Mouse (Mus musculus) heart, adult 2 months (tissue): ENCODE data around the gene Pcsk1n. TPM values are rescaled to one million over a fixed set of nuclear protein-coding genes. Genes with fewer than 3 reads are reported as not detected.

Experiments used
- DNase-seq, 2 experiments: peaks; one replicate each; pipeline ENCODE4 v3.0.0; 2021
- H3K27ac ChIP-seq: fragments of 200-600 bp; 2 replicates; pipeline ENCODE4 v1.8.1; 2022
- H3K27me3 ChIP-seq: fragments of 200-500 bp; 2 replicates; pipeline ENCODE4 v1.6.1; 2012; ENCODE audit warnings: mild to moderate bottlenecking, low read length, inconsistent platforms, mixed read lengths; ENCODE audit not compliant: control insufficient read depth, insufficient read depth
- H3K36me3 ChIP-seq: fragments of 200-500 bp; 2 replicates; pipeline ENCODE4 v1.6.1; 2012; ENCODE audit warnings: low read length, inconsistent platforms; ENCODE audit not compliant: control insufficient read depth, insufficient read depth
- H3K4me1 ChIP-seq: fragments of 200-500 bp; 2 replicates; pipeline ENCODE4 v1.6.1; 2011; ENCODE audit warnings: low read length; ENCODE audit not compliant: control insufficient read depth, insufficient read depth
- H3K4me3 ChIP-seq: fragments of 200-600 bp; 2 replicates; pipeline ENCODE4 v1.8.1; 2022
- H3K79me2 ChIP-seq: fragments of 200-500 bp; replicated peaks from 2 replicates; pipeline ENCODE4 v1.6.1; 2012; ENCODE audit warnings: mild to moderate bottlenecking, inconsistent platforms, low read length, moderate library complexity, mixed read lengths; ENCODE audit not compliant: control insufficient read depth, insufficient read depth
- H3K9ac ChIP-seq: fragments of 200-500 bp; 2 replicates; pipeline ENCODE4 v1.6.1; 2012; ENCODE audit warnings: low read depth, mild to moderate bottlenecking, control low read depth, inconsistent platforms, low read length, mixed read lengths
- CTCF ChIP-seq: fragments of 200-600 bp; IDR thresholded peaks from 2 replicates; pipeline ENCODE4 v1.8.1; 2022; ENCODE audit warnings: antibody characterized with exemption, mild to moderate bottlenecking, moderate library complexity
- EP300 ChIP-seq: fragments of 200-500 bp; IDR thresholded peaks from 2 replicates; pipeline ENCODE4 v1.6.1; 2011; ENCODE audit warnings: low read depth, low read length, control low read depth; ENCODE audit not compliant: insufficient read depth
- POLR2A ChIP-seq: fragments of 200-500 bp; IDR thresholded peaks from 2 replicates; pipeline ENCODE4 v1.6.1; 2011; ENCODE audit warnings: mild to moderate bottlenecking, low read depth, low read length, control low read depth; ENCODE audit not compliant: insufficient read depth
- WGBS: fragments of 180-500 bp; shearing (Covaris S2); methylation state at CpG from one replicate; pipeline ENCODE4 v1.1.7; 2018; 5-methylcytosine and 5-hydroxymethylcytosine counted together
- intact Hi-C: fragments of 180-260 bp; cut with DNase I; formaldehyde crosslinking; loops from one replicate; pipeline ENCODE4 v1.15.1; 2025
- long read RNA-seq: library from polyadenylated mRNA; stranded (forward); transcript quantifications from one replicate; pipeline ENCODE4 v2.0.0, GENCODE M21; 2021
- polyA plus RNA-seq: library from polyadenylated mRNA; depleted of rRNA; stranded (reverse); fragments of >200 nt; gene quantifications from 2 replicates; pipeline ENCODE4 v1.2.3, GENCODE M21; 2012; rRNA removed
- total RNA-seq, 2 experiments: library from RNA; stranded (reverse); gene quantifications; 2 replicates each; pipeline ENCODE4 v1.2.3; 2021

Gene Pcsk1n
- total RNA-seq (under 1 TPM in 1 of 2 experiments, not detected in 1; 0.16 TPM), polyA plus RNA-seq (0.18 and 0.25 TPM in 2 replicates)
- long read RNA-seq, result 0 reads

DNA sequence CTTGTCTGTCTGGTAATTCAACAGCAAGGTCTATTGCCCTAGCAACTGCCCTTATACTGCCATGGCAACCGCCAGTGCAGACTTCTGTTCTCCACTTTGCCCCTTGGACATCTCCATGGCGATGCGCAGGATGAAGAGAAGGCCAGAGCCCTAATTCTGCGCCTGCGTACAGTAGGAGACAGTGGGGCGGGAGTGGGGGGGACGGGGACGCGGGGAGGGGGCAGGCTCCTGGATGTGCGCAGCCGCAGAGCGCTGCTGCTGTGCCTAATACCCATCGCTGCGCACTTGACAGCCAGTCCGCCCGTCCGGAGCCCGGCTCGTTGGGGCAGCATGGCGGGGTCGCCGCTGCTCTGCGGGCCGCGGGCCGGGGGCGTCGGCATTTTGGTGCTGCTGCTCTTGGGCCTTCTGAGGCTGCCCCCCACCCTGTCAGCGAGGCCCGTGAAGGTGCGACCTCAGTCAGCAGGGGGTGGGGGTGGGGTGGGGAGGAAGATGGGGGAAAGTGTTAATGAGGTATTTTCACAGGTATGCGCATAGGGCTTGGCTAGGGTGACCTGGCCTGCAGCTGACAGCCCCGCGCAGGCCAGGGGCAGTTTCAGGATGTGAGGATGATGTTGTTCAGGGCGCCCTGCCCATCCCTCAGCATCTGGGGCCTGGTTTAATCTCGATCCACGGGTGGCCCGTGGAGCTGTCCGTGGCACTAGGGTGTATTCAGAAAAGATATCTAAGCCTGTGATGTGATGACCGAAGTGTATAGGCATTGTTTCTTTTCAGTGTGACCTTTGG lies at the start of gene Pcsk1n:
Gene Pcsk1n, plus strand, starts transcription at position 222 of the 783 bp plus-strand sequence.
- 17% methylated on average over 38 of the region's 40 CpGs for WGBS
- Histone ChIP-seq H3K79me2 (no peaks in the 10 kb centered on the region), H3K9ac (no peak within 1 kb of the TSS), H3K36me3 (no peaks in the 10 kb centered on the region), H3K27me3 (peaks cover 11% of the 10 kb centered on the region), H3K27ac (no peak within 1 kb of the TSS), H3K4me1 (no peaks in the 10 kb centered on the region), H3K4me3 (no peak within 1 kb of the TSS)
- TF ChIP-seq CTCF, result no peak
- no peak for DNase-seq
- intact Hi-C loops, result no loop called here

DNA sequence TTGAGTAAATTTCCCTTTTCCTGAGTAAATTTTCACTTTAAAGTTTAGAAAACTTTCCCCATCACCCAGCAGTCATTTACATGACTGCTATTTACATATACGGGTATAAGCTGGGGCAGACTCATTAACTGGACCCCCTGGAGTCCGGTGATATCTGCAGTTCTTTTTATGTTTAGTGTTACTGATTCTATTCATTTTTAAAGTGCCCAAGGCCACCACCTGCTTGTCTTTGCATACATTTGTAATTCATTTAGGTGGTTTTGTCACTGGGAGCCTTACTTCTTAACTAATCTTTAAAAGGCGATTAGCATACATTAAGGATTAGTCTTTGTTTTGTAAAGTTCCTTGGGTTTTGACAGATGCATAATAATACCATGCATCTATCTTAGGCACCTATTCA lies 49.8 kb upstream of the Pcsk1n start:
- Histone ChIP-seq H3K36me3 (no peaks in the 10 kb centered on the region), H3K4me3 (no peak overlapping the region), H3K27ac (no peak overlapping the region), H3K27me3 (no peaks in the 10 kb centered on the region), H3K9ac (no peak overlapping the region), H3K4me1 (no peaks in the 10 kb centered on the region), H3K79me2 (no peaks in the 10 kb centered on the region; the same call in 1 of the 2 replicates)
- no peak for TF ChIP-seq CTCF
- no peak for TF ChIP-seq EP300
- TF ChIP-seq POLR2A, result no peak
- WGBS, result 53% methylated on average over 3 of the region's 3 CpGs
- intact Hi-C loops, result no loop called here
- DNase-seq, result no peak

- Histone ChIP-seq H3K27me3 (no peaks in the 10 kb centered on the region), H3K9ac (peak within 1 kb of the TSS; percentile 57), H3K27ac (peak within 1 kb of the TSS; percentile 5; the same call in 1 of the 2 replicates), H3K4me3 (peak within 1 kb of the TSS; percentile 54), H3K79me2 (no peaks in the 10 kb centered on the region), H3K4me1 (no peaks in the 10 kb centered on the region), H3K36me3 (no peaks in the 10 kb centered on the region)
- intact Hi-C loops, result no loop called here
- TF ChIP-seq EP300 (0 out of 2 replicates have a peak, but pooled peaks have one; percentile 19), POLR2A (no peak), CTCF (0 out of 2 replicates have a peak, but pooled peaks have one; percentile 3)
- peak; percentile 70 to 85 for DNase-seq
- 12% methylated on average over 35 of the region's 38 CpGs for WGBS
Measured at GRCm38 (mm10) chrX:7878007-7878419, 41.6 kb upstream of the Pcsk1n start, which contains the start of gene Pim2. Gene Pim2, plus strand, starts transcription at chrX:7878262.

DNA sequence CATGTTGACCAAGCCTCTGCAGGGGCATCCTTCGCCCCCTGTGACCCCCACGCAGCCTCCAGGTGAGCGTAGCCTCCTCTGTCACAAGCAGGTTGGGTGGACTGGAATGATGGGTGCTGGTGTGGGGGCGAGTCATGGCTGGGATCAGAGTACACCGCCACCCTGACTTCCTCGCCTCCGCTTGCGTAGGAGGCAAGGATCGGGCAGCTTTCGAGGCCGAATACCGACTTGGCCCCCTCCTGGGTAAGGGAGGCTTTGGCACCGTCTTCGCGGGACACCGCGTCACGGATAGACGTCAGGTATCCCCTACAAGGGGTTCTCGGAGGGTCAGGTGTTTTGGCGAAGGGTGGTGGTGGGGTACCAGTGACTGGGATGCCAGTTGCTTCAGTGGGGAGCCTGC lies 41.1 kb upstream of the Pcsk1n start:
- H3K27me3 ChIP-seq, result no peaks in the 10 kb centered on the region
- no peaks in the 10 kb centered on the region for H3K4me1 ChIP-seq
- 18% methylated on average over 21 of the region's 21 CpGs for WGBS
- intact Hi-C loops, result no loop called here
- H3K27ac ChIP-seq, result peak overlapping the region; percentile 5; the same call in 1 of the 2 replicates
- peak overlapping the region; percentile 54 for H3K4me3 ChIP-seq
- TF ChIP-seq CTCF (no peak), EP300 (no peak), POLR2A (no peak)
- peak overlapping the region; percentile 57 for H3K9ac ChIP-seq
- no peaks in the 10 kb centered on the region for H3K79me2 ChIP-seq
- DNase-seq, result peak in 1 of 2 experiments; percentile 37
- H3K36me3 ChIP-seq, result no peaks in the 10 kb centered on the region

GRCm38 (mm10) chrX:7879819-7880218 lies 39.8 kb upstream of the Pcsk1n start:
- Histone ChIP-seq H3K27ac (no peak overlapping the region), H3K36me3 (no peaks in the 10 kb centered on the region), H3K9ac (no peak overlapping the region), H3K4me3 (no peak overlapping the region), H3K27me3 (no peaks in the 10 kb centered on the region), H3K4me1 (no peaks in the 10 kb centered on the region), H3K79me2 (no peaks in the 10 kb centered on the region)
- TF ChIP-seq EP300, result no peak
- TF ChIP-seq CTCF, result peak; percentile 63
- no peak for TF ChIP-seq POLR2A
- DNase-seq, result peak; percentile 55 to 58
- 12% methylated on average over 11 of the region's 11 CpGs for WGBS
- intact Hi-C loops, result loop anchor here (5.0 kb wide), 1 partner anchor 33 kb away; no protein-coding TSS in a partner anchor
